8 mouse cellular contexts compared by ENCODE assay signal in genomic region chr6:13838677-13839344, GRCm38 (mm10). TPM values are rescaled to one million over a fixed set of nuclear protein-coding genes. Genes with fewer than 3 reads are reported as not detected.
DNase-seq lines count a peak whose midpoint lies in the region; ATAC-seq and TF ChIP-seq lines count a peak whose summit lies in the region.

No protein-coding gene starts in this region.

- no peak for TF ChIP-seq CTCF in intestine, postnatal 0 days (IDR thresholded peaks at IDR 0.05; ENCODE audit: low read depth)

- no peaks in the 10 kb centered on the region for H3K27me3 ChIP-seq in intestine, postnatal 0 days (replicated peaks; ENCODE audit: control insufficient read depth, insufficient read depth, low read length)

- WGBS in intestine, postnatal 0 days: under 1% methylated on average over 41 of the region's 41 CpGs

- H3K4me1 ChIP-seq in intestine, postnatal 0 days (replicated peaks; ENCODE audit: control insufficient read depth, insufficient read depth, low read length): no peaks in the 10 kb centered on the region

- no peaks in the 10 kb centered on the region for H3K9me3 ChIP-seq in intestine, postnatal 0 days (ENCODE audit: control insufficient read depth)

- peak; percentile 65 to 68 for DNase-seq in adrenal gland, adult 18-20 months (ENCODE audit: low spot score in 2 of 2)
- DNase-seq in embryo, embryonic 10.5 days (ENCODE audit: low spot score): peak; percentile 83
- DNase-seq in gastrocnemius, postnatal 4 days (ENCODE audit: low spot score in 2 of 2): peak; percentile 58 to 70
- DNase-seq in left cerebral cortex, postnatal 36 days (ENCODE audit: low spot score in 2 of 2): peak; percentile 79 to 87
- DNase-seq in right cerebral cortex, postnatal 14 days: peak; percentile 79
- DNase-seq in urinary bladder, postnatal 4 days (ENCODE audit: low spot score in 2 of 2): peak; percentile 58 to 68

- H3K9ac ChIP-seq in intestine, postnatal 0 days (ENCODE audit: low read depth, low read length): peak overlapping the region; percentile 68

- no peaks in the 10 kb centered on the region for H3K36me3 ChIP-seq in intestine, postnatal 0 days (ENCODE audit: control insufficient read depth, insufficient read depth)

- peak; percentile 49; the same call in 1 of the 2 replicates for ATAC-seq in intestine, postnatal 0 days
- peak; percentile 80 for ATAC-seq in megakaryocyte-erythroid progenitor cell, adult 5-6 weeks (replicated peaks; ENCODE audit: low FRiP score, low TSS enrichment, poor library complexity, severe bottlenecking)

- intact Hi-C loops in left cerebral cortex, postnatal 36 days (cut with DNase I): loop anchor here (1.0 to 10.0 kb wide), 3 partner anchors 32 to 666 kb away; partner anchors contain the start of genes 2610001J05Rik and Tmem168

- H3K4me2 ChIP-seq in intestine, postnatal 0 days (replicated peaks; ENCODE audit: low read depth): peak overlapping the region; percentile 99

- no peak overlapping the region for H3K27ac ChIP-seq in intestine, postnatal 0 days (ENCODE audit: low read depth, low read length)

- H3K4me3 ChIP-seq in intestine, postnatal 0 days (ENCODE audit: low read depth, low read length): peak overlapping the region; percentile 66

RNA-seq across cellular contexts. Expression of gene Gpr85, which starts 0.9 kb away (rescaled TPM):
- total RNA-seq in adrenal gland, adult 18-20 months (2021): 1 to 10 TPM; 1.2 to 1.5 TPM
- total RNA-seq in gastrocnemius, postnatal 4 days (2021): 1 to 10 TPM; 1.7 to 3.0 TPM
- polyA plus RNA-seq in intestine, postnatal 0 days (2015; fragmentation: Nextera tagmentation; extraction: Ambion mirVana): 2.8 and 3.9 TPM in 2 replicates
- 10 to 100 TPM; 40.9 to 42.9 TPM for total RNA-seq in left cerebral cortex, postnatal 36 days (2021)
- not detected in 2 replicates for total RNA-seq in megakaryocyte-erythroid progenitor cell, adult 5-6 weeks (2014; fragmentation: Nextera tagmentation)
- total RNA-seq in megakaryocyte-erythroid progenitor cell, adult 5-6 weeks (2017): not detected in 2 replicates

RNA-seq across cellular contexts. Expression of gene 2610001J05Rik, which starts 32.5 kb away (rescaled TPM):
- 10 to 100 TPM; 36.4 to 44.6 TPM for total RNA-seq in adrenal gland, adult 18-20 months (2021)
- total RNA-seq in gastrocnemius, postnatal 4 days (2021): 10 to 100 TPM; 37.4 to 37.5 TPM
- 95.4 and 106 TPM in 2 replicates for polyA plus RNA-seq in intestine, postnatal 0 days (2015; fragmentation: Nextera tagmentation; extraction: Ambion mirVana)
- total RNA-seq in left cerebral cortex, postnatal 36 days (2021): 10 to 100 TPM; 34.3 to 35.4 TPM
- 14.9 and 24.1 TPM in 2 replicates for total RNA-seq in megakaryocyte-erythroid progenitor cell, adult 5-6 weeks (2014; fragmentation: Nextera tagmentation)
- 34.6 and 87.5 TPM in 2 replicates for total RNA-seq in megakaryocyte-erythroid progenitor cell, adult 5-6 weeks (2017)

Comparison
In these comparisons a context has a peak if more than half of its experiments do, and no peak if none do; other contexts are left out.
1. RNA of gene Gpr85, which starts 0.9 kb away (total RNA-seq): 40.9 to 42.9 TPM in left cerebral cortex, postnatal 36 days; 1.7 to 3.0 TPM in gastrocnemius, postnatal 4 days, 1.2 to 1.5 TPM in adrenal gland, adult 18-20 months and not detected in megakaryocyte-erythroid progenitor cell, adult 5-6 weeks; every median in the first group is over 10 times any median in the second.
2. Peak in every context shown above with its lines, with median percentiles within 50 percentile points of each other: DNase-seq.